Mouse (Mus musculus): ENCODE measurements around the gene Rab11fip4. TPM values are rescaled to one million over a fixed set of nuclear protein-coding genes. Genes with fewer than 3 reads are reported as not detected.

Rab11fip4 gene
- polyA plus RNA-seq, 1 experiment from 2014 or later, result 0.77 TPM

DNA sequence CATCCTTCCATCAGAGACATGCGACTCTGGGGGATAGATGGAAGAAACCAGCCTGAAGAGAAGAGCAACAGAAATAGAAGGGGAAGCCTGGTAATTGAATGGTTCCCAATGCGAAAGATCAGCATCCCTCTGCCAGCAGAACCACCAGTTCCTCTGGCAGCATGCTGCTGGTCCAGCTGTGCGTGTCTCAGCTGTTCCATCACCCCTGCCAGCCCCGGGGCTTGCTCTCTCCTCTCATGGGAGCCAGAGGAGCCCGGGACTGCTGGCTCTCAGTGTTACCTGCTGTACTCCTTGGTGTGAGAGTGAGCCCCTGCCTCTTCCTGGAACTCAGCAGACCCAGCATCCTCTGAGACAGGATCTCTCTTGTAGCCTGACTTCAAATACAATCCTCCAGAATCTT is 24.9 kb downstream of the Rab11fip4 start:
- Histone ChIP-seq H3K9me3 (replicated peaks) (no peaks in the 10 kb centered on the region), H3K9ac (no peak overlapping the region), H3K36me3 (no peaks in the 10 kb centered on the region), H3K4me3 (no peak overlapping the region), H3K4me1 (replicated peaks) (peaks cover 12% of the 10 kb centered on the region), H3K27me3 (replicated peaks) (peaks cover 21% of the 10 kb centered on the region; the same call in 1 of the 2 replicates), H3K4me2 (no peak overlapping the region), H3K27ac (ENCODE audit: poor library complexity, severe bottlenecking) (no peak overlapping the region)
- 42% methylated on average over 5 of the region's 5 CpGs for WGBS
- no peak for ATAC-seq (ENCODE audit: insufficient number of reproducible peaks, low FRiP score)

DNA sequence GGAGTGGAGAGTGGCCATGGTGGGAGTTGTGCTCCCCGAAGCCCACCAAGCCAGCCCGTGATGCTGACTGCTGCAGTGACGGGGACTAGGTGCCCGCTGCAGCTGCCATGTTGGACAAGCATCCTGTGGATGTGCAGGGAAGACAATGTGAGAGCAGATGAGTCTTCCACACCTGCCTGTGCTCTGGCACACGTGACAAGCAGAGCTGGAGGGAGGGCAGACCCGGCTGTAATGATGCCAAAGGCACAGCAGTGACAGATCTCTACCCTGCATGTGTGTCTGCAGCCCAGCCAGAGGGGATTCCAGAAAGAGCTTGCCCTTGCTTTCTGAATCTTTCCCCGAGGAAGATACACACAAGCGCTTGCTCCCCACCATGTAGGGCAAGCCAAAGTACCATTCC is 27.0 kb downstream of the Rab11fip4 start:
- 81% methylated on average over 8 of the region's 8 CpGs for WGBS
- Histone ChIP-seq H3K36me3 (no peaks in the 10 kb centered on the region), H3K27ac (ENCODE audit: poor library complexity, severe bottlenecking) (no peak overlapping the region), H3K9ac (no peak overlapping the region), H3K4me3 (no peak overlapping the region), H3K4me2 (no peak overlapping the region), H3K27me3 (replicated peaks) (peaks cover 21% of the 10 kb centered on the region; the same call in 1 of the 2 replicates), H3K4me1 (replicated peaks) (no peaks in the 10 kb centered on the region), H3K9me3 (replicated peaks) (no peaks in the 10 kb centered on the region)
- no peak for ATAC-seq (ENCODE audit: insufficient number of reproducible peaks, low FRiP score)

DNA sequence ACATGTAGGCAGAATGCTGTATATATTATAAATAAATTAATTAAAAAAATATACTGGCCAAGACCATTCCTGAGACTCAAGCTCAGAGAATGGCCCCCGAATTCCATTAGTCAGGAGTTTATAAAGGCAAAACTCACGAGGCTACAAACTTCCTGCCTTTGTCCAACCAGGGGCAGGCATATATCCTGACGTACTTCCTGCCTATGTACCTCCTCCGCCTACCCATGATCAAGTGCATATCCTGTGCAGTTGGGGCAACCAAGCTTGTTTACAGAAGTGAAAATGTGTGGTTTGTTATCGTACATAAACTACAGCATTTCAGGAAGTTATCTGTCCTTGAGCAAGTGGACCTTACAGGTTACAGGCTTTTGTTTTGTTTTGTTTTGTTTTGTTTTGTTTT is 32.0 kb downstream of the Rab11fip4 start:
- H3K27me3 ChIP-seq (replicated peaks), result peaks cover 8% of the 10 kb centered on the region
- H3K9me3 ChIP-seq (replicated peaks), result no peaks in the 10 kb centered on the region
- H3K4me3 ChIP-seq, result no peak overlapping the region
- H3K4me1 ChIP-seq (replicated peaks), result no peaks in the 10 kb centered on the region
- H3K9ac ChIP-seq, result no peak overlapping the region
- whole genome bisulfite sequencing, result 67% methylated on average over 5 of the region's 5 CpGs
- no peak overlapping the region for H3K27ac ChIP-seq (ENCODE audit: poor library complexity, severe bottlenecking)
- no peaks in the 10 kb centered on the region for H3K36me3 ChIP-seq
- H3K4me2 ChIP-seq, result no peak overlapping the region
- ATAC-seq (ENCODE audit: insufficient number of reproducible peaks, low FRiP score), result no peak

DNA sequence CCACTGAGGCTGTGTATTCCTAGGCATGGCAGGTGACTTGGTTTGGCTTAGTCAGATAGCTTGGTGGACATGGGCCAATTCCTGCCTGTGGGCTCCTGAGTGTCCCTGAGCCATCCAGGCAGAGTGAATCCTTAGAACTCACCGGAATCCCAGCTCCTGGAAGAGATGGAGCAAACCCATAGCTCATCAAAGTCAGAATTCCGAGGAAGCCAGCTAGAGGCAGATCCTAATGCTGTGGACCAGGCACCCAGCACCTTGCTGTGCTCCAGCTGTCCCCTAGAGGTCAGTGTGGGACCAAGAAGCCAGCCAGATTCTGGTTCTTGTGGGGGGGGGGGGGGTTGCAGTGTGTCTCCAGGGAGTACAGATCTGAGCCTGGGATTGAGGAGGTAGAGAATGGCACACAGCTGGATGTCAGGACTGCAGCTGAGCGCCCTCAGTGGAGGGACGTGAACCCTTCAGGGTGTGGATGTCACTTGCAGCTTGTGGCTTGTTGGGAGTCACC is 33.8 kb downstream of the Rab11fip4 start:
- H3K27me3 ChIP-seq (replicated peaks), result peaks cover 5% of the 10 kb centered on the region
- H3K4me3 ChIP-seq, result no peak overlapping the region
- H3K9me3 ChIP-seq (replicated peaks), result no peaks in the 10 kb centered on the region
- no peak overlapping the region for H3K27ac ChIP-seq (ENCODE audit: poor library complexity, severe bottlenecking)
- no peak overlapping the region for H3K4me2 ChIP-seq
- 20% methylated on average over 4 of the region's 4 CpGs for WGBS
- no peak for ATAC-seq (ENCODE audit: insufficient number of reproducible peaks, low FRiP score)
- no peaks in the 10 kb centered on the region for H3K4me1 ChIP-seq (replicated peaks)
- no peak overlapping the region for H3K9ac ChIP-seq
- no peaks in the 10 kb centered on the region for H3K36me3 ChIP-seq

- Histone ChIP-seq H3K4me2 (no peak overlapping the region), H3K9ac (no peak overlapping the region), H3K9me3 (replicated peaks) (no peaks in the 10 kb centered on the region), H3K4me3 (no peak overlapping the region), H3K4me1 (replicated peaks) (peaks cover 8% of the 10 kb centered on the region), H3K36me3 (no peaks in the 10 kb centered on the region), H3K27ac (ENCODE audit: poor library complexity, severe bottlenecking) (no peak overlapping the region), H3K27me3 (replicated peaks) (peaks cover 3% of the 10 kb centered on the region; the same call in 1 of the 2 replicates)
- ATAC-seq (ENCODE audit: insufficient number of reproducible peaks, low FRiP score), result no peak
- WGBS, result 63% methylated on average over 3 of the region's 3 CpGs
These were observed 37.7 kb downstream of the Rab11fip4 start for GRCm38 (mm10) chr11:79628716-79629115.

- ATAC-seq (ENCODE audit: insufficient number of reproducible peaks, low FRiP score), result no peak
- Histone ChIP-seq H3K4me1 (replicated peaks) (peaks cover 12% of the 10 kb centered on the region), H3K27ac (ENCODE audit: poor library complexity, severe bottlenecking) (no peak overlapping the region), H3K4me2 (no peak overlapping the region), H3K9ac (no peak overlapping the region), H3K9me3 (replicated peaks) (no peaks in the 10 kb centered on the region), H3K4me3 (no peak overlapping the region), H3K27me3 (replicated peaks) (no peaks in the 10 kb centered on the region), H3K36me3 (no peaks in the 10 kb centered on the region)
- 76% methylated on average over 7 of the region's 7 CpGs for WGBS
These were observed 38.9 kb downstream of the Rab11fip4 start for GRCm38 (mm10) chr11:79629752-79630374.

DNA sequence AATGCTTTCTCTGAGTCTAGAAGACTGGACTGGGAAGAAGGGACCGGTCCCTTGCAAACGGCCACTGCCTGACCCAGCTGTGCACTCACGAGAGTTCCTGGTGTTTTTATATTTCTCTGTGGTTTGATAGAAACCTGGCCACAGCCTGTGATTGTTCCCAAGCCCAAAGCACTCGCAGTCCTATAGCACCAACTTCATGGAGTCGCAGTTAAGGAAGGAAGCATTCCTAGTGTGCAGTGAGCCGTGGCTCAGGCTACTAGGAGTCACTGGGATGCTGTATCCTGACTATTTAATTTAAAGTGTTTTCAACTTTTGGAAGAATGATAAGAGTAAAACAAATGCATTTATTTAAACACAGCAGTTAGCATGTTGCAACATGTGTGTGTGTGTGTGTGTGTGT is 39.5 kb downstream of the Rab11fip4 start:
- Histone ChIP-seq H3K27ac (ENCODE audit: poor library complexity, severe bottlenecking) (no peak overlapping the region), H3K9ac (no peak overlapping the region), H3K36me3 (no peaks in the 10 kb centered on the region), H3K4me1 (replicated peaks) (peaks cover 12% of the 10 kb centered on the region), H3K9me3 (replicated peaks) (0 out of 2 replicates have a peak, but pooled peaks cover under 1% of the 10 kb centered on the region), H3K27me3 (replicated peaks) (no peaks in the 10 kb centered on the region), H3K4me2 (no peak overlapping the region), H3K4me3 (no peak overlapping the region)
- whole genome bisulfite sequencing, result 71% methylated on average over 6 of the region's 6 CpGs
- ATAC-seq (ENCODE audit: insufficient number of reproducible peaks, low FRiP score), result no peak

- Histone ChIP-seq H3K36me3 (no peaks in the 10 kb centered on the region), H3K27me3 (replicated peaks) (no peaks in the 10 kb centered on the region), H3K9me3 (replicated peaks) (0 out of 2 replicates have a peak, but pooled peaks cover 4% of the 10 kb centered on the region), H3K4me2 (no peak overlapping the region), H3K27ac (ENCODE audit: poor library complexity, severe bottlenecking) (no peak overlapping the region), H3K9ac (no peak overlapping the region), H3K4me1 (replicated peaks) (peaks cover 12% of the 10 kb centered on the region), H3K4me3 (no peak overlapping the region)
- ATAC-seq (ENCODE audit: insufficient number of reproducible peaks, low FRiP score), result no peak
- 24% methylated on average over 8 of the region's 8 CpGs for WGBS
These were observed 42.4 kb downstream of the Rab11fip4 start for GRCm38 (mm10) chr11:79633366-79633765.

- Histone ChIP-seq H3K27me3 (replicated peaks) (no peaks in the 10 kb centered on the region), H3K9me3 (replicated peaks) (0 out of 2 replicates have a peak, but pooled peaks cover 4% of the 10 kb centered on the region), H3K27ac (ENCODE audit: poor library complexity, severe bottlenecking) (no peak overlapping the region), H3K4me2 (no peak overlapping the region), H3K9ac (no peak overlapping the region), H3K36me3 (no peaks in the 10 kb centered on the region), H3K4me1 (replicated peaks) (peaks cover 22% of the 10 kb centered on the region), H3K4me3 (no peak overlapping the region)
- ATAC-seq (ENCODE audit: insufficient number of reproducible peaks, low FRiP score), result no peak
- 74% methylated on average over 6 of the region's 6 CpGs for WGBS
These were observed 44.8 kb downstream of the Rab11fip4 start for GRCm38 (mm10) chr11:79635661-79636449.

DNA sequence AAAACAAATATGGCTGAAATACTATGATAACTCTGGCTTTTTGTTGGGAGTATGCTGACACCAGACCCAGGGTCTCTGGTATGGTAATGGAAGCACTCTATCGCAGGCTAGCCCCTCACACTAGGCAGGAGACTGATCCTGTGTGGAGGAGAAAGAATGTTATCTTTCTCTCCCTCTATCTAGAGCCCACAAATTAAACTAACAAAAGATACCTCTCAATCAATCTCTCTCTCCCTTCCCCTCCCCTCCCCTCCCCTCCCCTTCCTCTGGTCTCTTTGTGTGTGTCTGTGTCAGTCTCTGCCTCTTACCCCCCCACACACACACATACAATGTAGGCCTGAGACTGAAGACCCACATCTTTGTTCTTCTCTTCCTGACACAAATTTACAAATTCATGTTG is 45.5 kb downstream of the Rab11fip4 start:
- 52% methylated on average over 1 of the region's 1 CpGs for WGBS
- Histone ChIP-seq H3K9me3 (replicated peaks) (0 out of 2 replicates have a peak, but pooled peaks cover 4% of the 10 kb centered on the region), H3K4me1 (replicated peaks) (peaks cover 26% of the 10 kb centered on the region), H3K27me3 (replicated peaks) (no peaks in the 10 kb centered on the region), H3K9ac (no peak overlapping the region), H3K27ac (ENCODE audit: poor library complexity, severe bottlenecking) (no peak overlapping the region), H3K36me3 (no peaks in the 10 kb centered on the region), H3K4me2 (no peak overlapping the region), H3K4me3 (no peak overlapping the region)
- ATAC-seq (ENCODE audit: insufficient number of reproducible peaks, low FRiP score), result no peak

DNA sequence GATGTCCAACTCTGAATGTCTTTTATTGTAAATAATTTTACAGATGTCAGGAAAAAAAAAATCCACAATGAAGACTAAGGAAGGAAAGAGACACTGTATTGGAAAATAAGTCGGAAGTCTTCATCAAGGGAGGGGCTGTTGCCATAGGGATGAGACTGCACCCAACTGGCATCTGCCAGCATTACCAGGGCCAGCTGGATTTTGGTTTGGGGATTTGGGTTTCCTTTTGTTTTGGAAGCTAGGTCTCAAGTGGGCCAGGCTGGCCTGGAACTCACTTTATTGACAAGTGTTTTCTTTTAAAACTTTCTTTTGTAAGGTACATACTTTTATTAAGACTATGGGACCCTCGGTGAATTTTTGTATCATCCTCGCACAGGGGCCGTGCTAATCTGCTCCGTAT is 47.7 kb downstream of the Rab11fip4 start:
- no peak for ATAC-seq (ENCODE audit: insufficient number of reproducible peaks, low FRiP score)
- H3K27me3 ChIP-seq (replicated peaks), result 0 out of 2 replicates have a peak, but pooled peaks cover 2% of the 10 kb centered on the region
- 88% methylated on average over 5 of the region's 5 CpGs for WGBS
- H3K36me3 ChIP-seq, result no peaks in the 10 kb centered on the region
- H3K4me2 ChIP-seq, result no peak overlapping the region
- 0 out of 2 replicates have a peak, but pooled peaks cover 4% of the 10 kb centered on the region for H3K9me3 ChIP-seq (replicated peaks)
- H3K4me1 ChIP-seq (replicated peaks), result peaks cover 20% of the 10 kb centered on the region
- H3K4me3 ChIP-seq, result no peak overlapping the region
- no peak overlapping the region for H3K27ac ChIP-seq (ENCODE audit: poor library complexity, severe bottlenecking)
- no peak overlapping the region for H3K9ac ChIP-seq

Measured in heart, embryonic 12.5 days (tissue).